In the genomic region with DNA sequence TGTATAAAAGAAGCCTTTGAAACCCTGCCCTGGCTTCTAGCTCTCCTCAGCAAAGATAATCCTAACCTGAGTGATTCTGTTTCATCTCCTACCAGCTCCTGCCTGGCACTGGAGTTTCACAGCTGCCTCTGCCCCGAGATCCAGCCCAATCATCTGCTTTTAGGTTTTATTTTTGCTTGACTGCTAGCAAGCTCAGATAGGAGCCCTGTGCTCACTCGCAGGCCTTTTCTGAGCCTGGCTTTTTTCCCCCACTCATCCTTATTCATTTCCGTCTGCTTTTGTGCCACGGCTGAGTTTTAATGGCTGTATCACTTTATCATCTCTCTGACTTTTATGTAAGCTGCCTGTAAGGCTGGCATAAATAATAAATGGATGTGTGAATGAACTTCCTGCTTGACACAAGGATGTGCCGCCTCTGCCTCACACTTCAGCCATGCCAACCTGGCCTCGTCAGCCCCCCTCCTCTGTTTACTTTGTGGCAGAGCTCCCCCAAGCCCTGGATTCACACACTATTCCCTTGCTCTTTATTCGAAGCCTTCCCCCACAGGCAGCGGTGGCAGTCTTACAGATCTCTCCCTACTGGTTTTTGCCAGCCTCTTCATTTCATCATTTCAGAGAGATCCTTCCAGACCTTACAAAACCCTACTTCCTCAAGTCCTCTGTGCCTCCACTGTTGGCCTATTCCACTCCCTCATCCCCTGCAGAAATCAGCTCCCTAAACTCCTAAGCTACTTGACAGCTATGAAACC, we compare ENCODE assay signal across 10 mouse cellular contexts. TPM values are rescaled to one million over a fixed set of nuclear protein-coding genes. Genes with fewer than 3 reads are reported as not detected.
DNase-seq lines count a peak whose midpoint lies in the region; ATAC-seq and TF ChIP-seq lines count a peak whose summit lies in the region.
"Had no signal": no experiment of that assay in that cellular context is flagged by ENCODE, and none has a peak within 500 bp of the region (broad histone marks: within the 10 kb centered on the region; RNA-seq: fewer than 3 reads in every experiment).

No protein-coding gene starts in this region.

- H3K4me2 ChIP-seq in kidney, postnatal 0 days (ENCODE audit: low read length): peak overlapping the region; percentile 87

- no peaks in the 10 kb centered on the region for H3K36me3 ChIP-seq in kidney, postnatal 0 days (ENCODE audit: insufficient read depth, low read length)
- H3K36me3 ChIP-seq in kidney, adult 2 months (ENCODE audit: control insufficient read depth, insufficient read depth, low read length): no peaks in the 10 kb centered on the region

- 65% methylated on average over 8 of the region's 8 CpGs for WGBS in kidney, postnatal 0 days
- 71% methylated on average over 8 of the region's 8 CpGs for WGBS in kidney, adult 2 months

- no peak for TF ChIP-seq CTCF in kidney, postnatal 0 days (IDR thresholded peaks at IDR 0.05; ENCODE audit: low read depth)
- no peak for TF ChIP-seq CTCF in kidney, adult 2 months (conservative IDR thresholded peaks at IDR 0.05; ENCODE audit: insufficient read depth, insufficient read length, low read depth, low read length)

- no peak for ATAC-seq in kidney, postnatal 0 days (replicated peaks; ENCODE audit: low FRiP score, low read depth)
- ATAC-seq in granulocyte monocyte progenitor cell, adult 5-6 weeks (replicated peaks; ENCODE audit: poor library complexity, severe bottlenecking): peak; percentile 40
- peak; percentile 30 for ATAC-seq in megakaryocyte progenitor cell, adult 5-6 weeks (replicated peaks; ENCODE audit: poor library complexity)
- ATAC-seq: Patski had no signal

- 0 out of 2 replicates have a peak overlapping the region, but pooled peaks have one; percentile 83 for H3K9ac ChIP-seq in kidney, postnatal 0 days (ENCODE audit: low read depth, low read length)

- no peak for DNase-seq in kidney, postnatal 0 days (ENCODE audit: low spot score)
- no peak for DNase-seq in kidney, adult 2 months
- peak; percentile 84 for DNase-seq in brain, adult 2 months (ENCODE audit: low read depth, low spot score)
- DNase-seq in Muller cell, postnatal 12 days (ENCODE audit: inconsistent ontology term): no peak
- no peak for DNase-seq in thymus, postnatal 14 days
- no peak for DNase-seq in retina, embryonic 14.5 days (ENCODE audit: low spot score)

- 0 out of 2 replicates have a peak overlapping the region, but pooled peaks have one; percentile 70 for H3K27ac ChIP-seq in kidney, postnatal 0 days
- H3K27ac ChIP-seq in kidney, adult 2 months (ENCODE audit: insufficient read depth, low read depth, low read length): no peak overlapping the region

- H3K4me3 ChIP-seq in kidney, postnatal 0 days (replicated peaks; ENCODE audit: low read depth, low read length): no peak overlapping the region
- no peak overlapping the region for H3K4me3 ChIP-seq in kidney, adult 2 months (ENCODE audit: insufficient read depth, low read depth, low read length)

- no peak for TF ChIP-seq POLR2A in kidney, adult 2 months (IDR thresholded peaks at IDR 0.05; ENCODE audit: low read depth, low read length)

- H3K4me1 ChIP-seq in kidney, postnatal 0 days (replicated peaks; ENCODE audit: insufficient read depth, low read length): 0 out of 2 replicates have a peak, but pooled peaks cover 8% of the 10 kb centered on the region
- H3K4me1 ChIP-seq in kidney, adult 2 months (ENCODE audit: control insufficient read depth, insufficient read depth, low read length): peaks cover 8% of the 10 kb centered on the region; the same call in 1 of the 2 replicates

- no peaks in the 10 kb centered on the region for H3K9me3 ChIP-seq in kidney, postnatal 0 days (replicated peaks; ENCODE audit: low read length)

- no peaks in the 10 kb centered on the region for H3K27me3 ChIP-seq in kidney, postnatal 0 days (ENCODE audit: insufficient read depth, low read length)
- H3K27me3 ChIP-seq in kidney, adult 2 months (replicated peaks; ENCODE audit: control insufficient read depth, insufficient read depth, low read length): no peaks in the 10 kb centered on the region

RNA-seq across cellular contexts. Expression of gene Nlrx1, which starts 1.7 kb away (rescaled TPM):
- 6.8 and 7.2 TPM in 2 replicates for polyA plus RNA-seq in kidney, postnatal 0 days (2015; fragmentation: Nextera tagmentation; extraction: Ambion mirVana)
- polyA plus RNA-seq in kidney, adult 2 months (2012; rRNA removed): 15.2 and 17.4 TPM in 2 replicates
- 4.9 and 11.1 TPM in 2 replicates for total RNA-seq in granulocyte monocyte progenitor cell, adult 5-6 weeks (2014; fragmentation: Nextera tagmentation)
- total RNA-seq in granulocyte monocyte progenitor cell, adult 5-6 weeks (2017): 7.3 and 8.4 TPM in 2 replicates
- total RNA-seq in megakaryocyte progenitor cell, adult 5-6 weeks (2015): 4.1 and 4.7 TPM in 2 replicates
- total RNA-seq in megakaryocyte progenitor cell, adult 5-6 weeks (2017): 3.4 and 8.3 TPM in 2 replicates

RNA-seq across cellular contexts. Expression of gene Pdzd3, which starts 15.4 kb away (rescaled TPM):
- 16.0 and 16.7 TPM in 2 replicates for polyA plus RNA-seq in kidney, postnatal 0 days (2015; fragmentation: Nextera tagmentation; extraction: Ambion mirVana)
- polyA plus RNA-seq in kidney, adult 2 months (2012; rRNA removed): 58.0 and 62.5 TPM in 2 replicates
- total RNA-seq in granulocyte monocyte progenitor cell, adult 5-6 weeks (2014; fragmentation: Nextera tagmentation): not detected in 2 replicates
- 0.22 TPM in 1 of 2 replicates, not detected in the other for total RNA-seq in granulocyte monocyte progenitor cell, adult 5-6 weeks (2017)
- 0.35 and 0.54 TPM in 2 replicates for total RNA-seq in megakaryocyte progenitor cell, adult 5-6 weeks (2015)
- not detected in 2 replicates for total RNA-seq in megakaryocyte progenitor cell, adult 5-6 weeks (2017)

RNA-seq across cellular contexts. Expression of gene Abcg4, which starts 21.8 kb away (rescaled TPM):
- polyA plus RNA-seq in kidney, postnatal 0 days (2015; fragmentation: Nextera tagmentation; extraction: Ambion mirVana): 1.0 and 1.6 TPM in 2 replicates
- polyA plus RNA-seq in kidney, adult 2 months (2012; rRNA removed): 0.45 and 1.2 TPM in 2 replicates
- 0.21 TPM in 1 of 2 replicates, not detected in the other for total RNA-seq in granulocyte monocyte progenitor cell, adult 5-6 weeks (2014; fragmentation: Nextera tagmentation)
- total RNA-seq in granulocyte monocyte progenitor cell, adult 5-6 weeks (2017): not detected in 2 replicates
- 3.9 and 7.4 TPM in 2 replicates for total RNA-seq in megakaryocyte progenitor cell, adult 5-6 weeks (2015)
- total RNA-seq in megakaryocyte progenitor cell, adult 5-6 weeks (2017): 1.6 and 2.5 TPM in 2 replicates

RNA-seq across cellular contexts. Expression of gene Ccdc153, which starts 26.2 kb away (rescaled TPM):
- polyA plus RNA-seq in kidney, postnatal 0 days (2015; fragmentation: Nextera tagmentation; extraction: Ambion mirVana): not detected in 2 replicates
- polyA plus RNA-seq in kidney, adult 2 months (2012; rRNA removed): not detected in 2 replicates
- total RNA-seq in granulocyte monocyte progenitor cell, adult 5-6 weeks (2014; fragmentation: Nextera tagmentation): not detected in 2 replicates
- not detected in 2 replicates for total RNA-seq in granulocyte monocyte progenitor cell, adult 5-6 weeks (2017)
- total RNA-seq in megakaryocyte progenitor cell, adult 5-6 weeks (2015): not detected in 2 replicates
- total RNA-seq in megakaryocyte progenitor cell, adult 5-6 weeks (2017): not detected in 2 replicates
- polyA plus RNA-seq: Patski; spleen, adult 2 months had no signal

RNA-seq across cellular contexts. Expression of gene Cbl, which starts 32.8 kb away (rescaled TPM):
- polyA plus RNA-seq in kidney, postnatal 0 days (2015; fragmentation: Nextera tagmentation; extraction: Ambion mirVana): 9.9 and 10.4 TPM in 2 replicates
- polyA plus RNA-seq in kidney, adult 2 months (2012; rRNA removed): 6.6 and 8.1 TPM in 2 replicates
- 89.7 and 108 TPM in 2 replicates for total RNA-seq in granulocyte monocyte progenitor cell, adult 5-6 weeks (2014; fragmentation: Nextera tagmentation)
- total RNA-seq in granulocyte monocyte progenitor cell, adult 5-6 weeks (2017): 40.3 and 42.9 TPM in 2 replicates
- 106 and 109 TPM in 2 replicates for total RNA-seq in megakaryocyte progenitor cell, adult 5-6 weeks (2015)
- 28.9 and 45.7 TPM in 2 replicates for total RNA-seq in megakaryocyte progenitor cell, adult 5-6 weeks (2017)
